Mouse (Mus musculus): ENCODE data around the gene Atp6v1g1. TPM values are rescaled to one million over a fixed set of nuclear protein-coding genes. Genes with fewer than 3 reads are reported as not detected.

Gene Atp6v1g1
- polyA plus RNA-seq (2012; rRNA removed): 202 and 240 TPM in 2 replicates

GRCm38 (mm10) chr4:63544494-63545230 lies at the start of gene Atp6v1g1:
TSS of gene Atp6v1g1 (plus strand) at chr4:63544772.

DNA sequence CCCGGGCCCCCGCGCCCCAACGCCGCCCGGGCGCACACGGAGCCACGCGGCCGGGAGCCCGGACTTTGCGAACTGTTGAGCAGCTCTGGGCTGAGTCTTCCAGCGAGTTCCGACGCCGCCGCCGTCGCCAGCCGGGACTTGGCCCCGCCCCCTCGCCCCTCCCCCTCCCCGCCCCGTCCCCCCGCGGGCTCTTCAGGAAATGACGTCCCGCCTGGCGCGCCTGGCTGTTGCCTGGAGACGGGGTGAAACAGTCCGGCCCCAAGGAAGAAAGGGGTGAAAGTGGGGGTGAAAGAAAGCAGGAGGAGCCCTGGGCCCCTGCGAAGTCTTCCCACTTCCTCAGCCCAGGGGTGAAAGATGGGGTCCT lies 48.7 kb upstream of the Atp6v1g1 start, which contains the start of gene Whrn:
TSS of gene Whrn (minus strand) at position 77 of the 364 bp plus-strand sequence.

GRCm38 (mm10) chr4:63558407-63559081 lies 14.0 kb downstream of the Atp6v1g1 start, which contains the start of gene Tmem268:
TSS of gene Tmem268 (plus strand) at chr4:63558781.

Other genes starting within 250 kb of the Atp6v1g1 start
- gene Orm1, start 200.2 kb upstream of the Atp6v1g1 start, polyA plus RNA-seq (2012; rRNA removed): not detected in 2 replicates
- not detected in 2 replicates for gene Orm3, start 188.6 kb upstream of the Atp6v1g1 start, polyA plus RNA-seq (2012; rRNA removed)
- gene Orm2, start 182.3 kb upstream of the Atp6v1g1 start, polyA plus RNA-seq (2012; rRNA removed): not detected in 2 replicates
- 7.5 and 8.7 TPM in 2 replicates for gene Akna, start 141.4 kb upstream of the Atp6v1g1 start, polyA plus RNA-seq (2012; rRNA removed)
- gene Whrn, start 48.8 kb upstream of the Atp6v1g1 start, polyA plus RNA-seq (2012; rRNA removed): 28.2 and 28.8 TPM in 2 replicates
- 3.9 and 4.0 TPM in 2 replicates for gene Tmem268, start 14.0 kb downstream of the Atp6v1g1 start, polyA plus RNA-seq (2012; rRNA removed)
- not detected in 2 replicates for gene Gm11213, start 60.5 kb downstream of the Atp6v1g1 start, polyA plus RNA-seq (2012; rRNA removed)
- not detected in 2 replicates for gene Tex48, start 77.7 kb downstream of the Atp6v1g1 start, polyA plus RNA-seq (2012; rRNA removed)
- not detected in 2 replicates for gene Gm11214, start 118.6 kb downstream of the Atp6v1g1 start, polyA plus RNA-seq (2012; rRNA removed)
- 0.03 TPM in 1 of 2 replicates, not detected in the other for gene Tnfsf15, start 200.3 kb downstream of the Atp6v1g1 start, polyA plus RNA-seq (2012; rRNA removed)

All from central nervous system, embryonic 14 days (tissue).